Mouse (Mus musculus): ENCODE measurements around the gene Gm28053. TPM values are rescaled to one million over a fixed set of nuclear protein-coding genes. Genes with fewer than 3 reads are reported as not detected.

Gm28053 gene
- polyA plus RNA-seq, 1 experiment from 2014 or later: 1.7 TPM

- Histone ChIP-seq H3K4me2 (replicated peaks) (no peak overlapping the region), H3K9me3 (replicated peaks) (no peaks in the 10 kb centered on the region), H3K36me3 (no peaks in the 10 kb centered on the region), H3K27ac (no peak overlapping the region), H3K4me3 (no peak overlapping the region), H3K9ac (no peak overlapping the region), H3K27me3 (no peaks in the 10 kb centered on the region), H3K4me1 (no peaks in the 10 kb centered on the region)
- no peak for ATAC-seq (ENCODE audit: low FRiP score)
- WGBS: 84% methylated on average over 3 of the region's 3 CpGs
Observed at GRCm38 (mm10) chr6:48698888-48699287, 19.5 kb upstream of the Gm28053 start.

GRCm38 (mm10) chr6:48700251-48701075 is 17.9 kb upstream of the Gm28053 start:
- Histone ChIP-seq H3K36me3 (no peaks in the 10 kb centered on the region), H3K4me1 (no peaks in the 10 kb centered on the region), H3K27ac (no peak overlapping the region), H3K4me3 (no peak overlapping the region), H3K27me3 (no peaks in the 10 kb centered on the region), H3K4me2 (replicated peaks) (no peak overlapping the region), H3K9ac (no peak overlapping the region), H3K9me3 (replicated peaks) (no peaks in the 10 kb centered on the region)
- WGBS: 57% methylated on average over 5 of the region's 5 CpGs
- no peak for ATAC-seq (ENCODE audit: low FRiP score)

- 85% methylated on average over 7 of the region's 7 CpGs for WGBS
- no peaks in the 10 kb centered on the region for H3K4me1 ChIP-seq
- ATAC-seq (ENCODE audit: low FRiP score): no peak
- H3K4me3 ChIP-seq: no peak overlapping the region
- H3K9ac ChIP-seq: no peak overlapping the region
- no peaks in the 10 kb centered on the region for H3K36me3 ChIP-seq
- no peak overlapping the region for H3K27ac ChIP-seq
- H3K27me3 ChIP-seq: no peaks in the 10 kb centered on the region
- H3K4me2 ChIP-seq (replicated peaks): no peak overlapping the region
- H3K9me3 ChIP-seq (replicated peaks): no peaks in the 10 kb centered on the region
Observed at GRCm38 (mm10) chr6:48702146-48702545, 16.3 kb upstream of the Gm28053 start.

DNA sequence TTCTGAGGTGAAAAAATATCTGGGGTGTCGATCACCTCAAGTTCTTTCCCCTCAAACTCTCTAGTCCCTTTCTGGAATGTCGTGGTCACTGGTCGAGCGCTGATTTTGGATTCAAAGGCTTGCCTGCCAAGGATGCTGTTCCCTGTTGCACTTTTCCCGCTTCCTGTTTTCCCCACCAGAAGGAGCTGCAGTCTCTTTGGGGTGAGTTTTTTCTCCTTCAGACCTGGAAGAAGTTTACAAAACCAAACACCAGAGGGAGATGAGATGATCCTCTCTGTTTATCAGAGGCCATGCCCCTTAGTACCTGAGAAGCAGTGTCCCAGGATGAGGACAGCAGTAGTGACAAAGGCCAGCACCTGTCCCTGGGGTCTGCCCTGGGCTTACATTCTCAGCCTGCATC is 15.8 kb upstream of the Gm28053 start:
- Histone ChIP-seq H3K9me3 (replicated peaks) (no peaks in the 10 kb centered on the region), H3K27ac (no peak overlapping the region), H3K4me2 (replicated peaks) (no peak overlapping the region), H3K27me3 (no peaks in the 10 kb centered on the region), H3K9ac (no peak overlapping the region), H3K36me3 (no peaks in the 10 kb centered on the region), H3K4me1 (no peaks in the 10 kb centered on the region), H3K4me3 (no peak overlapping the region)
- 74% methylated on average over 5 of the region's 5 CpGs for WGBS
- no peak for ATAC-seq (ENCODE audit: low FRiP score)

- H3K27me3 ChIP-seq: no peaks in the 10 kb centered on the region
- H3K36me3 ChIP-seq: no peaks in the 10 kb centered on the region
- no peaks in the 10 kb centered on the region for H3K9me3 ChIP-seq (replicated peaks)
Observed at GRCm38 (mm10) chr6:48704146-48704545, 14.3 kb upstream of the Gm28053 start.

GRCm38 (mm10) chr6:48706130-48706529 is 12.3 kb upstream of the Gm28053 start:
- H3K4me3 ChIP-seq: no peak overlapping the region
- H3K36me3 ChIP-seq: no peaks in the 10 kb centered on the region
- ATAC-seq (ENCODE audit: low FRiP score): no peak
- H3K9ac ChIP-seq: no peak overlapping the region
- H3K27me3 ChIP-seq: no peaks in the 10 kb centered on the region
- 63% methylated on average over 3 of the region's 3 CpGs for WGBS
- H3K4me2 ChIP-seq (replicated peaks): no peak overlapping the region
- no peak overlapping the region for H3K27ac ChIP-seq
- H3K9me3 ChIP-seq (replicated peaks): no peaks in the 10 kb centered on the region
- no peaks in the 10 kb centered on the region for H3K4me1 ChIP-seq

More at GRCm38 (mm10) chr6:48704146-48704545, 14.3 kb upstream of the Gm28053 start:
- no peak for ATAC-seq (ENCODE audit: low FRiP score)
- Histone ChIP-seq H3K4me1 (no peaks in the 10 kb centered on the region), H3K4me2 (replicated peaks) (no peak overlapping the region), H3K9ac (no peak overlapping the region), H3K27ac (no peak overlapping the region), H3K4me3 (no peak overlapping the region)

DNA sequence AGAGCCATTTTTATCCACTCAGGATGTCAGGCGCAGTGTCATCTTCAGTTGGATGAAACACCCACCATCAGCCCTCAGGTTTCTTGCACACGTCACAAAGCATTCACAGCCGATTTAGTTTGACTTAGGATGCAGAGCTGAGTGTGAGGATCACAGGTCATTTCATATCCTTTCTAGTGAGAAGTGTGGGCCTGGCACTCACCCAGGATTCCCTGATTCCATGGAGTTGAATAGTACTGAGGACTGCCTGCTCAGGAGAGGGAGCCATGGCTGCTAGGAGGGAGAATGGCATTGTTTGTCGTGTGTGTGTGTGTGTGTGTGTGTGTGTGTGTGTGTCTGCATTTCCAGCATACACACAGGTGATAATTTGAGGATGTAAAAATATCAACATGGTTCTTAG is 1.9 kb downstream of the Gm28053 start:
- Histone ChIP-seq H3K9me3 (replicated peaks) (no peaks in the 10 kb centered on the region), H3K27ac (no peak overlapping the region), H3K27me3 (no peaks in the 10 kb centered on the region), H3K4me2 (replicated peaks) (no peak overlapping the region), H3K36me3 (no peaks in the 10 kb centered on the region), H3K4me3 (no peak overlapping the region), H3K4me1 (0 out of 2 replicates have a peak, but pooled peaks cover 2% of the 10 kb centered on the region), H3K9ac (no peak overlapping the region)
- 85% methylated on average over 4 of the region's 4 CpGs for WGBS
- ATAC-seq (ENCODE audit: low FRiP score): no peak

- no peak overlapping the region for H3K4me3 ChIP-seq
- ATAC-seq (ENCODE audit: low FRiP score): no peak
- no peak overlapping the region for H3K4me2 ChIP-seq (replicated peaks)
- WGBS: 88% methylated on average over 8 of the region's 8 CpGs
- no peaks in the 10 kb centered on the region for H3K9me3 ChIP-seq (replicated peaks)
- H3K4me1 ChIP-seq: 0 out of 2 replicates have a peak, but pooled peaks cover 8% of the 10 kb centered on the region
- no peaks in the 10 kb centered on the region for H3K36me3 ChIP-seq
- H3K9ac ChIP-seq: no peak overlapping the region
- H3K27me3 ChIP-seq: no peaks in the 10 kb centered on the region
- no peak overlapping the region for H3K27ac ChIP-seq
Observed at GRCm38 (mm10) chr6:48723468-48723867, 5.1 kb downstream of the Gm28053 start.

GRCm38 (mm10) chr6:48725476-48725875 is 7.1 kb downstream of the Gm28053 start:
- Histone ChIP-seq H3K9ac (no peak overlapping the region), H3K27me3 (no peaks in the 10 kb centered on the region), H3K4me1 (0 out of 2 replicates have a peak, but pooled peaks cover 8% of the 10 kb centered on the region), H3K4me2 (replicated peaks) (no peak overlapping the region), H3K36me3 (no peaks in the 10 kb centered on the region), H3K9me3 (replicated peaks) (no peaks in the 10 kb centered on the region), H3K4me3 (no peak overlapping the region), H3K27ac (no peak overlapping the region)
- no peak for ATAC-seq (ENCODE audit: low FRiP score)
- 0% methylated on average over 1 of the region's 1 CpGs for WGBS

- no peak overlapping the region for H3K9ac ChIP-seq
- ATAC-seq (ENCODE audit: low FRiP score): no peak
- H3K9me3 ChIP-seq (replicated peaks): no peaks in the 10 kb centered on the region
- H3K4me2 ChIP-seq (replicated peaks): no peak overlapping the region
- H3K27me3 ChIP-seq: no peaks in the 10 kb centered on the region
- 0 out of 2 replicates have a peak, but pooled peaks cover 8% of the 10 kb centered on the region for H3K4me1 ChIP-seq
- no peaks in the 10 kb centered on the region for H3K36me3 ChIP-seq
- no peak overlapping the region for H3K4me3 ChIP-seq
- H3K27ac ChIP-seq: no peak overlapping the region
- 88% methylated on average over 5 of the region's 5 CpGs for WGBS
Observed at GRCm38 (mm10) chr6:48727761-48728160, 9.4 kb downstream of the Gm28053 start.

- Histone ChIP-seq H3K4me2 (replicated peaks) (no peak overlapping the region), H3K4me1 (no peaks in the 10 kb centered on the region), H3K9me3 (replicated peaks) (no peaks in the 10 kb centered on the region), H3K27me3 (no peaks in the 10 kb centered on the region), H3K36me3 (no peaks in the 10 kb centered on the region), H3K9ac (no peak overlapping the region), H3K27ac (no peak overlapping the region), H3K4me3 (no peak overlapping the region)
- no peak for ATAC-seq (ENCODE audit: low FRiP score)
- 56% methylated on average over 8 of the region's 8 CpGs for WGBS
Observed at GRCm38 (mm10) chr6:48732864-48733304, 14.5 kb downstream of the Gm28053 start.

- no peaks in the 10 kb centered on the region for H3K36me3 ChIP-seq
- H3K4me2 ChIP-seq (replicated peaks): no peak overlapping the region
- H3K4me1 ChIP-seq: no peaks in the 10 kb centered on the region
- no peaks in the 10 kb centered on the region for H3K9me3 ChIP-seq (replicated peaks)
- no peak overlapping the region for H3K27ac ChIP-seq
- ATAC-seq (ENCODE audit: low FRiP score): no peak
- H3K4me3 ChIP-seq: no peak overlapping the region
- WGBS: 87% methylated on average over 1 of the region's 1 CpGs
- no peak overlapping the region for H3K9ac ChIP-seq
- no peaks in the 10 kb centered on the region for H3K27me3 ChIP-seq
Observed at GRCm38 (mm10) chr6:48733660-48734059, 15.3 kb downstream of the Gm28053 start.

DNA sequence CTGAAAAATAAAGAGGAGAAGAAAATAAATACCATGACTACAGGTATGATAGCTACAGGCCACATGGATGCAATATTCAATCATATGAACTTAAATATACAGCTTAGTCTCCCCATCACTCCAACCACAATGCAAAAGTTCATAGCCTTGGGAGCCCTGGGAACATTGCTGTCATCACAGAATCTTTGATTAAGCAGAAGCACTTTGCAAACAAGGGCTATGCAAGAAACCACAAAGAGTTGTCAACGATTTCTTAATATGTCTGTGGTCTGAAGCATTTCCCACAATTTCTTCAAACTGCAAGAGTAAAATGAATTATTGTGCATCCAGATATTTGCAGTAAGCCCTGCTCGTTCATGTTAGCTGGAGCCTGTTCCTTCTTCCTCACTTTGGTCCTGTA is 18.6 kb downstream of the Gm28053 start:
- H3K27me3 ChIP-seq: peaks cover 17% of the 10 kb centered on the region
- no peaks in the 10 kb centered on the region for H3K9me3 ChIP-seq (replicated peaks)
- WGBS: 88% methylated on average over 2 of the region's 2 CpGs
- H3K27ac ChIP-seq: no peak overlapping the region
- no peak overlapping the region for H3K9ac ChIP-seq
- peaks cover 2% of the 10 kb centered on the region; the same call in 1 of the 2 replicates for H3K4me1 ChIP-seq
- H3K4me2 ChIP-seq (replicated peaks): no peak overlapping the region
- no peak overlapping the region for H3K4me3 ChIP-seq
- H3K36me3 ChIP-seq: no peaks in the 10 kb centered on the region
- no peak for ATAC-seq (ENCODE audit: low FRiP score)
